Comparison of ENCODE assay signal across 2 mouse cellular contexts in genomic region chr10:77666342-77666741, GRCm38 (mm10).
TF ChIP-seq lines count a peak whose summit lies in the region.

No protein-coding gene starts in this region.

TF ChIP-seq in CH12.LX, 34 proteins besides CTCF, POLR2A, EP300 and RAD21 (continued from another document):
- TF ChIP-seq BHLHE40 (IDR thresholded peaks at IDR 0.05; ENCODE audit: low read depth, low read length) (0 out of 2 replicates have a peak, but pooled peaks have one; percentile 33), NELFE (IDR thresholded peaks at IDR 0.05; ENCODE audit: low read depth, low read length) (no peak), TCF12 (IDR thresholded peaks at IDR 0.05; ENCODE audit: low read depth, low read length) (peak; percentile 76)

TF ChIP-seq in myocyte, 11 proteins besides CTCF, POLR2A, EP300 and RAD21:
- TF ChIP-seq MYOD1 (IDR thresholded peaks at IDR 0.05; ENCODE audit: control insufficient read depth in 1 of 3, insufficient read length in 2 of 3, low read depth in 2 of 3), result peak in 2 of 3 experiments; percentile 47 to 61
- peak; percentile 36 for TF ChIP-seq TCF3 (IDR thresholded peaks at IDR 0.05; ENCODE audit: insufficient read length, low read depth)
- TF ChIP-seq MYOG (IDR thresholded peaks at IDR 0.05; ENCODE audit: control insufficient read depth in 1 of 3, insufficient read depth in 1 of 3, insufficient read length in 2 of 3, low read depth in 2 of 3), result peak in 1 of 3 experiments; percentile 52
- no peak for TF ChIP-seq SRF (IDR thresholded peaks at IDR 0.05; ENCODE audit: control insufficient read depth, insufficient read length, low read depth)
- no peak for TF ChIP-seq TCF12 (IDR thresholded peaks at IDR 0.05; ENCODE audit: insufficient read depth, poor library complexity, severe bottlenecking)
- no peak for TF ChIP-seq E2F4 (IDR thresholded peaks at IDR 0.05; ENCODE audit: insufficient read depth)
- no peak for TF ChIP-seq MAX (IDR thresholded peaks at IDR 0.05; ENCODE audit: low read depth)
